Mouse (Mus musculus) thymus, adult 2 months (tissue): ENCODE results near the gene Maf.

Experiments
- CTCF ChIP-seq: fragments of 200-500 bp; IDR thresholded peaks from 2 replicates; pipeline ENCODE4 v1.5.1; 2012; ENCODE audit warnings: mild to moderate bottlenecking, control low read depth, low read length, moderate library complexity, borderline replicate concordance; ENCODE audit not compliant: control insufficient read depth, poor library complexity, insufficient read depth; ENCODE audit errors: extremely low read depth
- POLR2A ChIP-seq: fragments of 200-500 bp; IDR thresholded peaks from 2 replicates; pipeline ENCODE4 v1.6.1; 2012; ENCODE audit warnings: mild to moderate bottlenecking, low read length, control low read depth, moderate library complexity; ENCODE audit not compliant: control insufficient read depth, poor library complexity, insufficient read depth; ENCODE audit errors: extremely low read depth

DNA sequence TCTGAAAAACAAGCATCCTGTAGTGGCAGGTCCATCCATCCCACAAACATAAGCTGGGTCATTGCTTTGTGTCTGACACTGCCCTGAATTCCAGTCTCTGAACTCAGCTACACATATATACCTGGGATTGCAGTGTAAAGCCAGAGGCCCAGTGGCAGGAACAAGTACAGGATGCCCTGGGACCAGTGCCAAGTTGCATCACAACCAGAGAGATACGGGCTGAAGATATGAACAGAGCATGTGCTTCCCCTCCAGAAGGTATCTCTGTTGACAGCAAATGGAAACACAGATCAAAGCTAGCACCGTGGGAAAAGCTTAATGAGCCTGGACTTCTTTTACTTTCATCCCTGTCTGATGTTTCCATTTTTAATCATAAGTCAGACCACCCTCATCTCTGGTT lies 38.1 kb upstream of the Maf start:
- TF ChIP-seq CTCF, result no peak
- TF ChIP-seq POLR2A, result no peak
